Mouse (Mus musculus) midbrain, postnatal 0 days (tissue): ENCODE measurements at regions not wholly inside any gene's neighbourhood (a gene's known extent, or its start where the extent isn't known, plus 50 kb on each side); places are given as distances from the start of the nearest gene placed in this dataset.

Experiments used
- ATAC-seq: fragments of 200-750 bp; cut with Nextera tagmentation; 2 replicates; pipeline ENCODE4 v1.8.0; 2017; ENCODE audit warnings: moderate number of reproducible peaks, mild to moderate bottlenecking, moderate TSS enrichment, moderate library complexity; ENCODE audit not compliant: low FRiP score
- DNase-seq: peaks from one replicate; pipeline ENCODE4 v3.0.0-alpha.2; 2015; ENCODE audit warnings: low spot score
- H3K27ac ChIP-seq: fragments of 300-500 bp; sonication (generic); 2 replicates; pipeline ENCODE4 v1.5.1; 2014; ENCODE audit warnings: low read depth, mild to moderate bottlenecking, low read length, mixed read lengths
- H3K27me3 ChIP-seq: fragments of 300-500 bp; sonication (generic); 2 replicates; pipeline ENCODE4 v1.6.1; 2014; ENCODE audit warnings: low read length, control low read depth, mixed read lengths; ENCODE audit not compliant: insufficient read depth
- H3K36me3 ChIP-seq: fragments of 300-500 bp; sonication (generic); 2 replicates; pipeline ENCODE4 v1.6.1; 2014; ENCODE audit warnings: low read length, control low read depth, mixed read lengths; ENCODE audit not compliant: insufficient read depth
- H3K4me1 ChIP-seq: fragments of 300-500 bp; sonication (generic); 2 replicates; pipeline ENCODE4 v1.6.1; 2014; ENCODE audit warnings: mild to moderate bottlenecking, control low read depth, antibody characterized with exemption, low read length, mixed read lengths; ENCODE audit not compliant: insufficient read depth
- H3K4me2 ChIP-seq: fragments of 300-500 bp; sonication (generic); 2 replicates; pipeline ENCODE4 v1.6.1; 2014; ENCODE audit warnings: low read depth, mild to moderate bottlenecking, low read length, mixed read lengths; ENCODE audit not compliant: poor library complexity, severe bottlenecking
- H3K4me3 ChIP-seq: fragments of 300-500 bp; sonication (generic); 2 replicates; pipeline ENCODE4 v1.5.1; 2014; ENCODE audit warnings: low read depth, mild to moderate bottlenecking, low read length, moderate library complexity
- H3K9ac ChIP-seq: fragments of 300-500 bp; sonication (generic); replicated peaks from 2 replicates; pipeline ENCODE4 v1.6.1; 2014; ENCODE audit warnings: mild to moderate bottlenecking, low read length, moderate library complexity, mixed read lengths; ENCODE audit not compliant: poor library complexity, severe bottlenecking
- H3K9me3 ChIP-seq: fragments of 300-500 bp; sonication (generic); 2 replicates; pipeline ENCODE4 v1.6.1; 2016; ENCODE audit warnings: low read length, control low read depth
- CTCF ChIP-seq: IDR thresholded peaks from 2 replicates; pipeline ENCODE4 v1.5.1; 2016; ENCODE audit warnings: antibody characterized with exemption, mild to moderate bottlenecking
- WGBS: fragments of 180-500 bp; shearing (Covaris S2); extraction: QIAGEN DNeasy Blood & Tissue Kit; methylation state at CpG from one replicate; pipeline ENCODE4 v1.1.7; 2014; 5-methylcytosine and 5-hydroxymethylcytosine counted together

DNA sequence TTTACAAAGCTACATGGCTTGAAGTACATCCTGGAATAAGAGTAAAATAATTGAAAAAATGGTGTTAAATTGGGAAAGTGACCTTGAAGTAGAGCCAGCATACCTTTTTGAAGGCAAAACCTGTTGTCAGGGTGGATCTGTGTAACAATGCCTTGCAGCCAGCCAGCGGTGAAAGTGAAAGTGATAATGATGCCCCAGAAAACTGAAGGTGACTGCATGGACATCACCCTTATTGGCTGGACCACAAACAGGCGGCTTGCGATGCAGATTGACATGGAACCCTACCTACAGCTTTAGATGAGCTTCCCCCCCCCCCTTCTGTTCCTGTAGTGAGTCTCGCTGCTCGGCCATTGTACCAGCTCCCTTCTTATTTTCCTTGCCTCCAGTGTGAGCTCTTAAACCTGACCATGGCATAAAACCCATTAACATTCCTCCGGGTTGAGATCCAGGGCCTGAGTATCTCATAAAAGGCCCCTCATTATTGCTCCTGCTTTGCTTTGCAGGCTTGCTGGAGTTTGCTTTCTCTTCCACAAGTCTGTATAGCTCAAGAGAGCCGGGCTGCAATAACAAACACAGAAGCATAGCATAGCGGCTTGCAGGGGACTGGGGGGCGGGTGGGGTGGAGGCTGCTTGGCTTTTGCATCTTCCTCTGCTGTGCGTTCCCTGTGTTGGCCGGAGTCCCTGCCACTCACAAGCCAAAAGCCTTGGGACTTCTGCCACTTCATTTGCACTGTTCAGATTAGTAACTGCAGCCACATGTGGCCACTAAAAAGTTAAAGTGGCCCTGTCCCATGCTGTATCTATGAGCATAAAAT, 292.1 kb downstream of the Plpp3 start:
- Histone ChIP-seq H3K4me3 (no peak overlapping the region), H3K27me3 (no peaks in the 10 kb centered on the region), H3K9ac (no peak overlapping the region), H3K4me2 (no peak overlapping the region), H3K9me3 (no peaks in the 10 kb centered on the region), H3K27ac (no peak overlapping the region), H3K36me3 (no peaks in the 10 kb centered on the region), H3K4me1 (no peaks in the 10 kb centered on the region)
- TF ChIP-seq CTCF: peak; percentile 16; the same call in 1 of the 2 replicates
- peak; percentile 56 for DNase-seq
- WGBS: 54% methylated on average over 11 of the region's 11 CpGs
- no peak for ATAC-seq

DNA sequence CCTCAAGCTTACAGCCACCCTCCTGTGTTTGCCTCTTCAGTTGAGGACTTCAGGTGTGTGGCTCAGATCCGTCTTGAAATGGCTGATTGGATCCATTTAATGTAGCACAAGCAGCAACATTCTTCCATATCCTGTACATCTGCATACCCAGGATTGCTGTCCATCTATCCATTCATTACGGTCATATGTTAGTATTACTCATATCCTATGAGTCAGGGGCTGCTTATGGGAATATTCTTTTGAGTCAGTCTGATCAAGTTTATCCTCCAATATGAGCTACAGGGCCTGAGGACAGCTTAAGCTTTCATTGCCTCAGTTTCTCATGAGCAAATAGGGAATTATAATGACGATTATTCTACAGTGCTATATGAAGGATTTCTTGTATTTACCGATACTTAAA, 293.7 kb downstream of the Plpp3 start:
- DNase-seq: no peak
- WGBS: 91% methylated on average over 4 of the region's 4 CpGs
- no peak for TF ChIP-seq CTCF

DNA sequence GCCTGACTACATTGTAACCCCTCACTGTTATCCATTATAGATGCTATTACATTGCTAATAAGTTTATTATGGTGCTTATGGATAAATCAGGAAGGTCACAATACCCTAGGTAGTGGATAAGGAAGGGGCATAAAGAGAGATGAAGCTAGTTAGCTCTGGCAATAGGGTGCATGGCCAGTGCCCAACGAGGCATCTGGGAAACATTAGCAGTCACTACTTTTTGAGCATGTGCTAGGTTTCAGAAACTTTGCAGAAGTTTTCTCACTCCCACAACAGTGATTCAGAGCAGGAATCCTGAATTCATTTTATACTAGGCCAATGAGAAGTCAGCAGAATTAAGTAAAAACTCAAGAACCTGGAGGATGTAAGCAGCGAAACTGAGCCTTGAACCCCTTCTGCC, 294.7 kb downstream of the Plpp3 start:
- Histone ChIP-seq H3K4me3 (no peak overlapping the region), H3K27me3 (no peaks in the 10 kb centered on the region), H3K4me1 (no peaks in the 10 kb centered on the region), H3K4me2 (no peak overlapping the region), H3K36me3 (no peaks in the 10 kb centered on the region), H3K9me3 (no peaks in the 10 kb centered on the region), H3K27ac (no peak overlapping the region), H3K9ac (no peak overlapping the region)
- ATAC-seq (no peak), DNase-seq (no peak)
- no peak for TF ChIP-seq CTCF
- 91% methylated on average over 2 of the region's 2 CpGs for WGBS

More for the DNA sequence above, 293.7 kb downstream of the Plpp3 start:
- Histone ChIP-seq H3K36me3 (no peaks in the 10 kb centered on the region), H3K27me3 (no peaks in the 10 kb centered on the region), H3K9me3 (no peaks in the 10 kb centered on the region), H3K4me1 (no peaks in the 10 kb centered on the region), H3K27ac (no peak overlapping the region), H3K9ac (no peak overlapping the region), H3K4me3 (no peak overlapping the region), H3K4me2 (no peak overlapping the region)
- no peak for ATAC-seq

DNA sequence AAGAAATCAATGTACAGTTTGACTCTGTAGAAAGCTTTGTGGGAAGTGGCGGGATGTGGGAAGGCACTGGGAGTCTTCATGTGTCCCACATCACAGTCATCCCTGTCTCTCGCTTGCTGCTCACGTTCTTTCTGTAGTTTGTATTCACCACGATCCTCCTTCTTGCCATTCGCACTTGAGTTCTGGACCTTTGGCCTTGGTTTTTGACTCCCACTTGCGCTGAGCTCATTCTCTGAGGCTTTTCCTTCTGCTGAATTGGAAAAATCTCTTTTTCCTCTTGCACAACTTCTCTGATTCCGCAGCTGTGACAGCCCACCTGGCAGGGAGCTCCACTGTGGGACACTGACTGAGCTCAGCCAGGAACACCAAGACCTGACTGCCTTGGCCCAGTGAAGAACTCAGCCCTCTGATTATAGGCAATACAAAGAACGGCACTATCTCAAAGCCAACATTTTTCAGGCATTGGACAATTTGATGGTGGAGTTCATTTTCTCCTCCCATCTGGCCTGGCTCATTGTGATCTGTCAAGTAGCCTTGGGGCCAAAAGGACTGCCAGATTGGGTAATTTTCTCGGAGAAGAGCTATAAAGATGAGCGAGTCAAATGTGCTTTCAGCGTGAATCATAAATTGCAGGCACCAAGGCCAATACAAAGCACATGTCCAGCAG, 299.9 kb downstream of the Plpp3 start:
- no peak for TF ChIP-seq CTCF
- Histone ChIP-seq H3K27me3 (no peaks in the 10 kb centered on the region), H3K9me3 (no peaks in the 10 kb centered on the region), H3K27ac (no peak overlapping the region), H3K9ac (no peak overlapping the region), H3K4me2 (no peak overlapping the region), H3K4me1 (no peaks in the 10 kb centered on the region), H3K36me3 (no peaks in the 10 kb centered on the region), H3K4me3 (no peak overlapping the region)
- no peak for ATAC-seq
- WGBS: 79% methylated on average over 11 of the region's 11 CpGs
- peak; percentile 52 for DNase-seq

DNA sequence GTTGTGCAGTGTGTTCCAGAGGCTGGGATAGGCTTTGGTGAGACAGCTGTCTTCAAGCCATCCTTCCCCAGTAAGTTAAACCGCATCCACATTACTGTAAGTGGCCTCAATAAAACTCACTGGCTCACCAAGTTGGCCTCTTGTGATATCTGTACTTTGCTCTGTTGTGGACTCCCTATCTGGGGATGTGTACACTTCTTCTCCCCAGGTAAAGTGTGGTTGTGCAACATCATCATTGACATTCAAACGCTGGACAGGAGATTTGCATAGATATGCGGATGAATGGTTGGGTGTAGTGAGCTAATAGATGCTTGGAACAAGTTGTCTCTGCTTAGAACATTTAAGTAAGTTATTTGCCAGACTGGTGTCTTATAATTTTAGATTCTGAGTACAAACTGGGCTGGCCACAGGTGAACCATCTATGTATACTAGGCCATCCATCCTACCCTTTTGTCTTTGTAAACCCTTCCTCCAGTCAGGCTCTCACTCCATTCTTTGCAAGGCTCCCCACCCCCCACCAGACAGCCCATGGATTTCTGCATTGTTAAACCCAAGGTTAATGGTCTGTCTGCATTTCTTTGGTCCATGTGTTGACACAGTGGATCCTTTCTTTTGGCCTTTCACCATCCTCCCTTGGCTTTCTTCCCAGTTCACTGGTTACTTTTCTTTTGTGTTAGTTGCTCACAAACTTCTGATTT, 303.0 kb downstream of the Plpp3 start:
- H3K27ac ChIP-seq: no peak overlapping the region
- WGBS: 86% methylated on average over 3 of the region's 3 CpGs
- no peak overlapping the region for H3K4me3 ChIP-seq
- TF ChIP-seq CTCF: no peak
- H3K27me3 ChIP-seq: no peaks in the 10 kb centered on the region
- no peak overlapping the region for H3K4me2 ChIP-seq
- ATAC-seq (no peak), DNase-seq (no peak)
- H3K36me3 ChIP-seq: no peaks in the 10 kb centered on the region
- H3K9ac ChIP-seq: no peak overlapping the region
- H3K9me3 ChIP-seq: no peaks in the 10 kb centered on the region
- H3K4me1 ChIP-seq: no peaks in the 10 kb centered on the region

DNA sequence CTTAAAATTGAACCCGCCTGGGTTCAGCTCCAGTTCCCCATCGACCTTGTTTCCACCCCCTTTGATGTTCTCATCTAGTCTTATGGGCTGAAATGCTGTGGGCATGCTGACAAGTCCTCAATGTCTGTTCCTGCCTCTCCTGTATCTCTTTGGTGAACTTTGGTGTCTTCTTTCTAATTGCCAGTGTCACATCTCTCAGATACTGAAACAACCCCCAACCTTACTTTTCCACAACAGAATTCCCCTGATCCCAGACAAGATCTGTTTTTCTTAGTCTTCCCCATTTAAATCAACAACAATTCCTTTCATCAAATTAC, 303.5 kb downstream of the Plpp3 start:
- no peaks in the 10 kb centered on the region for H3K36me3 ChIP-seq
- no peaks in the 10 kb centered on the region for H3K4me1 ChIP-seq
- DNase-seq (no peak), ATAC-seq (no peak)
- H3K27ac ChIP-seq: no peak overlapping the region
- no peaks in the 10 kb centered on the region for H3K9me3 ChIP-seq
- 24% methylated on average over 2 of the region's 2 CpGs for WGBS
- H3K4me3 ChIP-seq: no peak overlapping the region
- no peak for TF ChIP-seq CTCF
- no peak overlapping the region for H3K9ac ChIP-seq
- no peak overlapping the region for H3K4me2 ChIP-seq
- H3K27me3 ChIP-seq: no peaks in the 10 kb centered on the region
